Mouse (Mus musculus): ENCODE results near the gene Vmn2r41. TPM values are rescaled to one million over a fixed set of nuclear protein-coding genes. Genes with fewer than 3 reads are reported as not detected.
"Not testable (repeated sequence)": the region's sequence is repeated elsewhere in the genome, so short reads cannot be mapped to it uniquely, and the experiment has no call there.

Vmn2r41 gene
- polyA plus RNA-seq (2015; fragmentation: Nextera tagmentation; extraction: Ambion mirVana): not detected in 2 replicates

DNA sequence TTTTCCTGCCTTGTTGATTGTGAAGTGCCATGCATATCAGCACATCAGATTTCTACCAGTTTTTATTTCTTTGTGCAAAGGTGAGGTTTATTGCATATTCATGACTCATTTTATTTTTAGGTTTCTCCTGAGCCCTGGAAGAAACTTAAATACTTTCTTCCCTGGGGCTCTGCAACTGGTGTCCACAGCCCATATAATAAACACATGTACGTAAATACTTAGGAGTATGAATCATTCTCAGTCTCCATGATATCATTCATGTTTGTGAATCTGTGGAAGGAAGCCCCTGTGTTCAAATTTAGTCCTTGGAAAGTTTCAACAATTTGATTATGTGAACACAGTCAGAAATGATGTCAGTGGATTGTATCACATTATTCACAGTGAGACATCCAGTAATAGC, at the start of gene Vmn2r41:
Vmn2r41 (minus strand) TSS at position 101 of the 400 bp plus-strand sequence.
- not testable (repeated sequence) for H3K4me1 ChIP-seq (replicated peaks; ENCODE audit: insufficient read depth, low read length); DNase-seq (ENCODE audit: low spot score); H3K4me3 ChIP-seq (replicated peaks; ENCODE audit: low read depth, low read length); H3K9me3 ChIP-seq (replicated peaks; ENCODE audit: low read length); H3K4me2 ChIP-seq (ENCODE audit: low read length); H3K36me3 ChIP-seq (ENCODE audit: insufficient read depth, low read length); ATAC-seq (replicated peaks; ENCODE audit: low FRiP score, low read depth); H3K27me3 ChIP-seq (ENCODE audit: insufficient read depth, low read length); H3K9ac ChIP-seq (ENCODE audit: low read depth, low read length); H3K27ac ChIP-seq
- no CpG with 5 or more reads among the region's 1 CpGs for WGBS

DNA sequence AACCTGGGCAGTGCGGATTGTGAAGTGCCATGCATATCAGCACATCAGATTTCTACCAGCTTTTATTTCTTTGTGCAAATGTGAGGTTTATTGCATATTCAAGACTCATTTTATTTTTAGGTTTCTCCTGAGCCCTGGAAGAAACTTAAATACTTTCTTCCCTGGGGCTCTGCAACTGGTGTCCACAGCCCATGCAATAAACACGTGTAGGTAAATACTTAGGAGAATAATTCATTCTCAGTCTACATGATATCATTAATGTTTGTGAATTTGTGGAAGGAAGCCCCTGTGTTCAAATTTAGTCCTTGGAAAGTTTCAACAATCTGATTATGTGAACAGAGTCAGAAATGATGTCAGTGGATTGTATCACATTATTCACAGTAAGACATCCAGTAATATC, 38.8 kb upstream of the Vmn2r41 start, which contains the start of gene Vmn2r42:
Vmn2r42 (minus strand) TSS at position 101 of the 400 bp plus-strand sequence.
- no CpG with 5 or more reads among the region's 2 CpGs for WGBS
- not testable (repeated sequence) for DNase-seq (ENCODE audit: low spot score); H3K27ac ChIP-seq; H3K4me3 ChIP-seq (replicated peaks; ENCODE audit: low read depth, low read length); H3K4me1 ChIP-seq (replicated peaks; ENCODE audit: insufficient read depth, low read length); H3K36me3 ChIP-seq (ENCODE audit: insufficient read depth, low read length); H3K27me3 ChIP-seq (ENCODE audit: insufficient read depth, low read length); H3K9ac ChIP-seq (ENCODE audit: low read depth, low read length); ATAC-seq (replicated peaks; ENCODE audit: low FRiP score, low read depth); H3K9me3 ChIP-seq (replicated peaks; ENCODE audit: low read length); H3K4me2 ChIP-seq (ENCODE audit: low read length)

DNA sequence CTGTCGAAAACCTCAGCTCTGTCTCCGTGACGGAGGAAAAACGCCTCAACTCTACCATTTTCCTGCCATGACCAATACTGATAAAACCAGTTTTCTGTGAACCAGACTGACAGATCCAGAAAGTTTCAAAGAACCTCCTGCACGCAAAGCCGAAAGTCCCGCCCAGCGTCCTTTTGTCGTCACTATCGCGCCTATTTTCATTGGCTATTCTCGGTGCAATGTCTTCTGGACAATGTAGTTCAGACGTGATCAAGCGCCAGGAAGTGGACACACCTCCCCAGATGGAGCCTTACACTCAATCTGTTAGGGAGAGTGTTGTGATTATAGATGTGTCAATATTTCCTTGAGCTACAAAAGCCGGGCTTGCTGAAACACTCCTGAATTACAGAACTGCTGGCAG, 68.6 kb downstream of the Vmn2r41 start:
- H3K4me1 ChIP-seq (replicated peaks; ENCODE audit: insufficient read depth, low read length); DNase-seq (ENCODE audit: low spot score); H3K9ac ChIP-seq (ENCODE audit: low read depth, low read length); H3K9me3 ChIP-seq (replicated peaks; ENCODE audit: low read length); ATAC-seq (replicated peaks; ENCODE audit: low FRiP score, low read depth); H3K27ac ChIP-seq; H3K36me3 ChIP-seq (ENCODE audit: insufficient read depth, low read length); H3K27me3 ChIP-seq (ENCODE audit: insufficient read depth, low read length); H3K4me2 ChIP-seq (ENCODE audit: low read length); H3K4me3 ChIP-seq (replicated peaks; ENCODE audit: low read depth, low read length): not testable (repeated sequence)
- WGBS: 37% methylated on average over 10 of the region's 15 CpGs

Other genes with a start within 250 kb of the Vmn2r41 start
- not detected in 2 replicates for gene Vmn2r42, start 38.7 kb upstream of the Vmn2r41 start, polyA plus RNA-seq (2015; fragmentation: Nextera tagmentation; extraction: Ambion mirVana)
- gene Vmn2r43, start 98.9 kb upstream of the Vmn2r41 start, polyA plus RNA-seq (2015; fragmentation: Nextera tagmentation; extraction: Ambion mirVana): not detected in 2 replicates
- gene Vmn2r44, start 221.7 kb upstream of the Vmn2r41 start, polyA plus RNA-seq (2015; fragmentation: Nextera tagmentation; extraction: Ambion mirVana): not detected in 2 replicates